ENCODE assay signal across 8 mouse cellular contexts in the genomic region with DNA sequence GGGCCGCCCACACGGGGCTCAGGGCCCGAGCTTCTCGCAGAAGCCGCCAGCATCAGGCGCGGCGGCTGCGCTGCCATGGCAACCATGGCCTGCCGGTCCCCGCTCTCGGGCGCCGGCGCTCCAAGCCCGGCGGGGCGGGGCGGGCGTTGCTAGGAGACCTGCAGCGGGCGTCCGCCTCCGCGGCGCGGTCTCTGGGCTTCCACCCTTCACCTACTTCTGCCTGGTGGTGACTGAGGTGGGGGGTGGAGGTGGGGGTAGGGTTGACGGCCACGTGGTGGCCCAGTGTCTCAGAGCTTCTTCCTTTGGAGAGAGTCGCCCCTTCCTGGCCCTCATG.
DNase-seq lines count a peak whose midpoint lies in the region; ATAC-seq and TF ChIP-seq lines count a peak whose summit lies in the region.

No protein-coding gene starts in this region.

- no peaks in the 10 kb centered on the region for H3K4me1 ChIP-seq in ES-Bruce4 (ENCODE audit: control insufficient read depth, insufficient read depth, low read length)
- H3K4me1 ChIP-seq in forebrain, embryonic 13.5 days: peaks cover 12% of the 10 kb centered on the region
- H3K4me1 ChIP-seq in lung, embryonic 14.5 days (ENCODE audit: insufficient read depth): 0 out of 2 replicates have a peak, but pooled peaks cover 4% of the 10 kb centered on the region
- H3K4me1 ChIP-seq in neural tube, embryonic 15.5 days: peaks cover 14% of the 10 kb centered on the region

- WGBS in forebrain, embryonic 13.5 days: 0% methylated on average over 30 of the region's 30 CpGs
- WGBS in lung, embryonic 14.5 days: under 1% methylated on average over 30 of the region's 30 CpGs
- under 1% methylated on average over 28 of the region's 30 CpGs for WGBS in neural tube, embryonic 15.5 days

- H3K27me3 ChIP-seq in ES-Bruce4 (ENCODE audit: control insufficient read depth, insufficient read depth, low read length, poor library complexity, severe bottlenecking): no peaks in the 10 kb centered on the region; the same call in 1 of the 2 replicates
- H3K27me3 ChIP-seq in forebrain, embryonic 13.5 days: no peaks in the 10 kb centered on the region
- no peaks in the 10 kb centered on the region for H3K27me3 ChIP-seq in lung, embryonic 14.5 days (ENCODE audit: insufficient read depth, low read length)
- no peaks in the 10 kb centered on the region for H3K27me3 ChIP-seq in neural tube, embryonic 15.5 days (replicated peaks)

- H3K9ac ChIP-seq in ES-Bruce4 (ENCODE audit: low read depth, poor library complexity, severe bottlenecking): peak overlapping the region; percentile 23
- peak overlapping the region; percentile 65 for H3K9ac ChIP-seq in forebrain, embryonic 13.5 days
- H3K9ac ChIP-seq in lung, embryonic 14.5 days: peak overlapping the region; percentile 47
- peak overlapping the region; percentile 59 for H3K9ac ChIP-seq in neural tube, embryonic 15.5 days (replicated peaks)

- H3K9me3 ChIP-seq in ES-Bruce4 (replicated peaks; ENCODE audit: control insufficient read depth, insufficient read depth, low read length, poor library complexity, severe bottlenecking): no peaks in the 10 kb centered on the region
- H3K9me3 ChIP-seq in forebrain, embryonic 13.5 days (replicated peaks): no peaks in the 10 kb centered on the region
- no peaks in the 10 kb centered on the region for H3K9me3 ChIP-seq in lung, embryonic 14.5 days (ENCODE audit: low read depth, low read length)
- no peaks in the 10 kb centered on the region for H3K9me3 ChIP-seq in neural tube, embryonic 15.5 days (replicated peaks)

- peak; percentile 98 for ATAC-seq in forebrain, embryonic 13.5 days
- peak; percentile 79 to 84 for ATAC-seq in hematopoietic stem cell, adult 5-6 weeks (replicated peaks in 1 of 2; ENCODE audit: insufficient read depth in 1 of 2, low FRiP score in 2 of 2, low TSS enrichment in 1 of 2, low read depth in 1 of 2, poor library complexity in 2 of 2, severe bottlenecking in 2 of 2)
- ATAC-seq in lung, embryonic 14.5 days (ENCODE audit: insufficient read depth): peak; percentile 93
- ATAC-seq in neural tube, embryonic 15.5 days (ENCODE audit: low FRiP score): peak; percentile 98

- no peak overlapping the region for H3K27ac ChIP-seq in ES-Bruce4 (ENCODE audit: insufficient read depth, low read length)
- H3K27ac ChIP-seq in forebrain, embryonic 13.5 days: peak overlapping the region; percentile 58
- no peak overlapping the region for H3K27ac ChIP-seq in lung, embryonic 14.5 days (ENCODE audit: low read depth)
- peak overlapping the region; percentile 86 for H3K27ac ChIP-seq in neural tube, embryonic 15.5 days (replicated peaks)

- peak; percentile 44 for DNase-seq in c-Kit-positive CD71-positive TER-119-negative erythroid progenitor cells, embryonic 14.5 days (ENCODE audit: low read depth)
- DNase-seq in layer of hippocampus, adult 9-10 months (ENCODE audit: low spot score): peak; percentile 65
- DNase-seq in lung, embryonic 14.5 days: peak; percentile 95
- DNase-seq in testis, postnatal 10 days (ENCODE audit: low spot score): peak; percentile 95

- no peak for TF ChIP-seq POLR2A in ES-Bruce4 (IDR thresholded peaks at IDR 0.05; ENCODE audit: insufficient read depth, low read length)

- TF ChIP-seq EP300 in ES-Bruce4 (IDR thresholded peaks at IDR 0.05; ENCODE audit: insufficient read depth, low read depth, low read length): no peak

- H3K36me3 ChIP-seq in ES-Bruce4 (ENCODE audit: control insufficient read depth, insufficient read depth, low read length, poor library complexity, severe bottlenecking): no peaks in the 10 kb centered on the region
- no peaks in the 10 kb centered on the region for H3K36me3 ChIP-seq in forebrain, embryonic 13.5 days (ENCODE audit: poor library complexity, severe bottlenecking)
- no peaks in the 10 kb centered on the region for H3K36me3 ChIP-seq in lung, embryonic 14.5 days (ENCODE audit: insufficient read depth)
- H3K36me3 ChIP-seq in neural tube, embryonic 15.5 days: no peaks in the 10 kb centered on the region

- peak overlapping the region; percentile 65 for H3K4me2 ChIP-seq in forebrain, embryonic 13.5 days
- peak overlapping the region; percentile 83 for H3K4me2 ChIP-seq in lung, embryonic 14.5 days
- peak overlapping the region; percentile 81 for H3K4me2 ChIP-seq in neural tube, embryonic 15.5 days

- no peak for TF ChIP-seq CTCF in ES-Bruce4 (IDR thresholded peaks at IDR 0.05; ENCODE audit: low read depth, low read length)
- TF ChIP-seq CTCF in lung, embryonic 14.5 days (IDR thresholded peaks at IDR 0.05; ENCODE audit: low read depth): no peak

- peak overlapping the region; percentile 60 for H3K4me3 ChIP-seq in ES-Bruce4 (ENCODE audit: low read depth, low read length)
- peak overlapping the region; percentile 65 for H3K4me3 ChIP-seq in forebrain, embryonic 13.5 days
- H3K4me3 ChIP-seq in lung, embryonic 14.5 days (ENCODE audit: low read depth, low read length): peak overlapping the region; percentile 64
- peak overlapping the region; percentile 76 for H3K4me3 ChIP-seq in neural tube, embryonic 15.5 days (replicated peaks)

Comparison
In these comparisons a context has a peak if more than half of its experiments do, and no peak if none do; other contexts are left out.
1. H3K27ac ChIP-seq: peak in forebrain, embryonic 13.5 days (single experiment) and neural tube, embryonic 15.5 days (single experiment); none in ES-Bruce4 (single experiment) and lung, embryonic 14.5 days (single experiment).
2. DNase-seq: peak in every context shown above with its lines; median percentile 95 in lung, embryonic 14.5 days; 95 in testis, postnatal 10 days; 65 in layer of hippocampus, adult 9-10 months; 44 in c-Kit-positive CD71-positive TER-119-negative erythroid progenitor cells, embryonic 14.5 days.
3. Peak in every context shown above with its lines, with median percentiles within 50 percentile points of each other: H3K4me3 ChIP-seq, H3K9ac ChIP-seq, ATAC-seq and H3K4me2 ChIP-seq.